Mouse (Mus musculus) MEL (cell line): ENCODE measurements around the gene Rpl12. TPM values are rescaled to one million over a fixed set of nuclear protein-coding genes. Genes with fewer than 3 reads are reported as not detected.

Source experiments
- DNase-seq: peaks from one replicate; pipeline ENCODE4 v3.0.0; 2011; ENCODE audit warnings: low read depth, low spot score
- H3K27ac ChIP-seq: 2 replicates; pipeline ENCODE4 v1.5.1; 2012; ENCODE audit warnings: low read depth, mild to moderate bottlenecking, control low read depth, low read length, moderate library complexity; ENCODE audit not compliant: control insufficient read depth
- H3K27me3 ChIP-seq, 2 experiments: fragments of 150-350 bp in 1 of 2; sonication (generic) in 1 of 2; 2 replicates each; pipeline ENCODE4 v1.6.1; 2012; ENCODE audit warnings: low read length in 2 of 2, mild to moderate bottlenecking in 2 of 2, improper control_type of control experiment in 1 of 2, moderate library complexity in 1 of 2; ENCODE audit not compliant: insufficient read depth in 2 of 2, control insufficient read depth in 1 of 2
- H3K36me3 ChIP-seq, 2 experiments: 2 replicates each; pipeline ENCODE4 v1.6.1; 2012 to 2014; ENCODE audit warnings: low read length in 2 of 2, improper control_type of control experiment in 1 of 2, inconsistent platforms in 1 of 2, mild to moderate bottlenecking in 1 of 2; ENCODE audit not compliant: insufficient read depth in 2 of 2, control insufficient read depth in 1 of 2
- H3K4me1 ChIP-seq, 2 experiments: fragments of 150-350 bp in 1 of 2; sonication (generic) in 1 of 2; 2 replicates each; pipeline ENCODE4 v1.6.1; 2012; ENCODE audit warnings: low read length in 2 of 2, improper control_type of control experiment in 1 of 2, mild to moderate bottlenecking in 1 of 2; ENCODE audit not compliant: insufficient read depth in 2 of 2, control insufficient read depth in 1 of 2
- H3K4me3 ChIP-seq, 2 experiments: fragments of 150-350 bp in 1 of 2; sonication (generic) in 1 of 2; 2 replicates each; pipeline ENCODE4 v1.5.1; 2012; ENCODE audit warnings: low read depth in 2 of 2, low read length in 2 of 2, mild to moderate bottlenecking in 2 of 2, moderate library complexity in 2 of 2, control low read depth in 1 of 2, improper control_type of control experiment in 1 of 2; ENCODE audit not compliant: control insufficient read depth in 1 of 2, insufficient read depth in 1 of 2
- H3K79me2 ChIP-seq: 2 replicates; pipeline ENCODE4 v1.6.1; 2012; ENCODE audit warnings: mild to moderate bottlenecking, low read length, moderate library complexity; ENCODE audit not compliant: control insufficient read depth, poor library complexity, insufficient read depth
- H3K9ac ChIP-seq: 2 replicates; pipeline ENCODE4 v1.6.1; 2012; ENCODE audit warnings: low read depth, mild to moderate bottlenecking, control low read depth, low read length, moderate library complexity; ENCODE audit not compliant: control insufficient read depth, poor library complexity, severe bottlenecking
- H3K9me3 ChIP-seq: fragments of 150-350 bp; sonication (generic); replicated peaks from 2 replicates; pipeline ENCODE4 v1.6.1; 2012; ENCODE audit warnings: mild to moderate bottlenecking, low read length, improper control_type of control experiment, moderate library complexity; ENCODE audit not compliant: insufficient read depth
- BHLHE40 ChIP-seq: IDR thresholded peaks from 2 replicates; pipeline ENCODE4 v1.6.1; 2012; ENCODE audit warnings: low read depth, mild to moderate bottlenecking, inconsistent platforms, low read length, improper control_type of control experiment, borderline replicate concordance
- CHD1 ChIP-seq: IDR thresholded peaks from 2 replicates; pipeline ENCODE4 v1.6.1; 2012; ENCODE audit warnings: low read depth, mild to moderate bottlenecking, inconsistent platforms, low read length, improper control_type of control experiment
- CHD2 ChIP-seq: IDR thresholded peaks from 2 replicates; pipeline ENCODE4 v1.6.1; 2011; ENCODE audit warnings: low read length, improper control_type of control experiment
- ELF1 ChIP-seq: IDR thresholded peaks from 2 replicates; pipeline ENCODE4 v1.6.1; 2014; ENCODE audit warnings: low read depth, mild to moderate bottlenecking, inconsistent platforms, low read length, improper control_type of control experiment, moderate library complexity
- EP300 ChIP-seq, 2 experiments: IDR thresholded peaks; 2 replicates each; pipeline ENCODE4 v1.6.1; 2011; ENCODE audit warnings: improper control_type of control experiment in 2 of 2, low read length in 2 of 2, low read depth in 1 of 2, mild to moderate bottlenecking in 1 of 2
- ETS1 ChIP-seq: IDR thresholded peaks from 2 replicates; pipeline ENCODE4 v1.6.1; 2012; ENCODE audit warnings: low read depth, mild to moderate bottlenecking, inconsistent platforms, low read length, improper control_type of control experiment, moderate library complexity
- GABPA ChIP-seq: IDR thresholded peaks from 2 replicates; pipeline ENCODE4 v1.6.1; 2012; ENCODE audit warnings: low read depth, mild to moderate bottlenecking, inconsistent platforms, low read length, improper control_type of control experiment, moderate library complexity
- GATA1 ChIP-seq: IDR thresholded peaks from 2 replicates; pipeline ENCODE4 v1.6.1; 2011; ENCODE audit warnings: low read depth, low read length, improper control_type of control experiment
- JUND ChIP-seq: IDR thresholded peaks from 2 replicates; pipeline ENCODE4 v1.6.1; 2011; ENCODE audit warnings: low read depth, mild to moderate bottlenecking, improper control_type of control experiment, low read length
- KAT2A ChIP-seq: conservative IDR thresholded peaks from 2 replicates; pipeline ENCODE4 v1.6.1; 2012; ENCODE audit warnings: low read depth, low read length, improper control_type of control experiment, inconsistent platforms
- MAFK ChIP-seq: IDR thresholded peaks from 2 replicates; pipeline ENCODE4 v1.6.1; 2011; ENCODE audit warnings: low read depth, mild to moderate bottlenecking, low read length, improper control_type of control experiment, borderline replicate concordance
- MAX ChIP-seq: IDR thresholded peaks from 2 replicates; pipeline ENCODE4 v1.6.1; 2011; ENCODE audit warnings: low read length, improper control_type of control experiment
- MEF2A ChIP-seq: IDR thresholded peaks from 2 replicates; pipeline ENCODE4 v1.6.1; 2014; ENCODE audit warnings: low read depth, mild to moderate bottlenecking, inconsistent platforms, low read length, improper control_type of control experiment; ENCODE audit not compliant: poor library complexity, insufficient replicate concordance, severe bottlenecking; ENCODE audit errors: extremely low read depth
- NRF1 ChIP-seq: IDR thresholded peaks from 2 replicates; pipeline ENCODE4 v1.6.1; 2014; ENCODE audit warnings: low read depth, mild to moderate bottlenecking, inconsistent platforms, low read length, improper control_type of control experiment, moderate library complexity; ENCODE audit not compliant: poor library complexity, insufficient read depth, severe bottlenecking
- POLR2A ChIP-seq, 2 experiments: IDR thresholded peaks; 2 replicates each; pipeline ENCODE4 v1.6.1; 2011 to 2012; ENCODE audit warnings: low read length in 2 of 2, mild to moderate bottlenecking in 2 of 2, control low read depth in 1 of 2, improper control_type of control experiment in 1 of 2, low read depth in 1 of 2, moderate library complexity in 1 of 2; ENCODE audit not compliant: control insufficient read depth in 1 of 2, insufficient read depth in 1 of 2, poor library complexity in 1 of 2
- TBP ChIP-seq: IDR thresholded peaks from 2 replicates; pipeline ENCODE4 v1.8.0; 2011; ENCODE audit warnings: low read depth, low read length, improper control_type of control experiment
- TCF12 ChIP-seq: IDR thresholded peaks from 2 replicates; pipeline ENCODE4 v1.6.1; 2014; ENCODE audit warnings: low read depth, mild to moderate bottlenecking, inconsistent platforms, low read length, improper control_type of control experiment, moderate library complexity
- USF2 ChIP-seq, 2 experiments: IDR thresholded peaks; 2 replicates each; pipeline ENCODE4 v1.6.1; 2011 to 2012; ENCODE audit warnings: improper control_type of control experiment in 2 of 2, low read length in 2 of 2, borderline replicate concordance in 1 of 2, inconsistent platforms in 1 of 2, low read depth in 1 of 2, mild to moderate bottlenecking in 1 of 2; ENCODE audit not compliant: insufficient read depth in 1 of 2
- ZKSCAN1 ChIP-seq: IDR thresholded peaks from 2 replicates; pipeline ENCODE4 v1.6.1; 2012; ENCODE audit warnings: low read depth, mild to moderate bottlenecking, inconsistent platforms, low read length, improper control_type of control experiment, moderate library complexity
- polyA plus RNA-seq, 2 experiments: library from polyadenylated mRNA; stranded (reverse) in 1 of 2; unstranded in 1 of 2; fragments of >175 nt in 1 of 2; fragments of >200 nt in 1 of 2; gene quantifications; 2 replicates each; pipeline versions ENCODE4 v1.2.1 to v1.2.4; 2012; ENCODE audit warnings: low replicate concordance in 2 of 2, low read depth in 1 of 2; ENCODE audit not compliant: insufficient read length in 2 of 2, insufficient read depth in 1 of 2, missing spikeins in 1 of 2
- total RNA-seq: library from RNA; depleted of rRNA; stranded (reverse); fragments of 300-350 nt; gene quantifications from 2 replicates; pipeline ENCODE4 v1.2.3, GENCODE M21; 2012

Gene Rpl12
- total and polyA plus RNA-seq, 3 experiments, result 116 to 1,842 TPM; not detected in 1

DNA sequence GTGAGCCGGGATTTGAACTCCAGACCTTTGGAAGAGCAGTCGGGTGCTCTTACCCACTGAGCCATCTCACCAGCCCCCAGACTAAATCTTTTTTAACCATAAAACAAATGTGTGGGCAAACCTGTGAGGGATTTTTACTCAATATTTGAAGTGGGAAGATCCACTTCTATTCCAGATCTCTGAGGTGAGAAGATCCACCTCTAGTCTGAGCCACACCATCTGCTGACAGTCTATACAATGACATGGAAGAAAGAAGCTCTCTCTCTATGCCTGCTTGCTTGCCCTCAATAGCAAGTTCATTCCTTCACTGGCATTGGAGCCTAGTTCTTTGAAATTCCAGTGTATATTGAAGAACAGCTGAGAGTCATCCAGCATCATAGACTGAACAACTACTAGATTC is 38.4 kb downstream of the Rpl12 start:
- Histone ChIP-seq H3K4me3 (no peak overlapping the region), H3K27me3 (0 out of 4 replicates have a peak, but pooled peaks cover 0 to 2% of the 10 kb centered on the region in 2 experiments), H3K9ac (no peak overlapping the region), H3K79me2 (no peaks in the 10 kb centered on the region; the same call in 1 of the 2 replicates), H3K27ac (no peak overlapping the region), H3K9me3 (no peaks in the 10 kb centered on the region), H3K4me1 (no peaks in the 10 kb centered on the region), H3K36me3 (no peaks in the 10 kb centered on the region)
- no peak for DNase-seq
- TF ChIP-seq ZKSCAN1 (no peak), TBP (0 out of 2 replicates have a peak, but pooled peaks have one; percentile 22)

- no peak overlapping the region for H3K9ac ChIP-seq
- H3K36me3 ChIP-seq, result no peaks in the 10 kb centered on the region
- 0 out of 4 replicates have a peak, but pooled peaks cover 0 to 2% of the 10 kb centered on the region in 2 experiments for H3K27me3 ChIP-seq
- no peak overlapping the region for H3K27ac ChIP-seq
- no peaks in the 10 kb centered on the region; the same call in 1 of the 2 replicates for H3K79me2 ChIP-seq
- TF ChIP-seq ETS1 (no peak), MAFK (no peak), JUND (no peak), BHLHE40 (no peak), MEF2A (no peak), CHD1 (no peak), TCF12 (no peak), CHD2 (no peak), KAT2A (no peak), EP300 (IDR thresholded peaks at IDR 0.05; ENCODE audit: low read depth in 1 of 2, low read length in 2 of 2) (no peak), POLR2A (IDR thresholded peaks at IDR 0.05; ENCODE audit: control insufficient read depth in 1 of 2, insufficient read depth in 1 of 2, low read depth in 1 of 2, low read length in 2 of 2, poor library complexity in 1 of 2) (no peak), GATA1 (no peak), TBP (no peak), MAX (no peak), GABPA (no peak), NRF1 (no peak), USF2 (IDR thresholded peaks at IDR 0.05; ENCODE audit: borderline replicate concordance in 1 of 2, insufficient read depth in 1 of 2, low read depth in 1 of 2, low read length in 2 of 2) (no peak), ELF1 (no peak)
- no peaks in the 10 kb centered on the region for H3K9me3 ChIP-seq
- H3K4me1 ChIP-seq, result no peaks in the 10 kb centered on the region
- no peak for DNase-seq
- no peak overlapping the region for H3K4me3 ChIP-seq
These were observed 40.8 kb downstream of the Rpl12 start for GRCm38 (mm10) chr2:33002144-33002543.
